Mouse (Mus musculus) neural tube, embryonic 15.5 days (tissue): Measurements from ENCODE around the gene Adgrg3. TPM values are rescaled to one million over a fixed set of nuclear protein-coding genes. Genes with fewer than 3 reads are reported as not detected.

Experiments
- ATAC-seq: fragments of 200-750 bp; cut with Nextera tagmentation; 2 replicates; pipeline ENCODE4 v1.8.0; 2017; ENCODE audit warnings: mild to moderate bottlenecking, moderate TSS enrichment, moderate library complexity; ENCODE audit not compliant: low FRiP score
- H3K27ac ChIP-seq: fragments of 300-500 bp; sonication (generic); replicated peaks from 2 replicates; pipeline ENCODE4 v1.5.1; 2015; ENCODE audit warnings: mild to moderate bottlenecking, inconsistent platforms
- H3K27me3 ChIP-seq: fragments of 300-500 bp; sonication (generic); replicated peaks from 2 replicates; pipeline ENCODE4 v1.6.1; 2015; ENCODE audit warnings: inconsistent platforms
- H3K36me3 ChIP-seq: fragments of 300-500 bp; sonication (generic); 2 replicates; pipeline ENCODE4 v1.6.1; 2015; ENCODE audit warnings: inconsistent platforms
- H3K4me1 ChIP-seq: fragments of 300-500 bp; sonication (generic); 2 replicates; pipeline ENCODE4 v1.6.1; 2015; ENCODE audit warnings: inconsistent platforms
- H3K4me2 ChIP-seq: fragments of 300-500 bp; sonication (generic); 2 replicates; pipeline ENCODE4 v1.6.1; 2015; ENCODE audit warnings: inconsistent platforms, mild to moderate bottlenecking, moderate library complexity
- H3K4me3 ChIP-seq: fragments of 300-500 bp; sonication (generic); replicated peaks from 2 replicates; pipeline ENCODE4 v1.5.1; 2015; ENCODE audit warnings: mild to moderate bottlenecking, inconsistent platforms
- H3K9ac ChIP-seq: fragments of 300-500 bp; sonication (generic); replicated peaks from 2 replicates; pipeline ENCODE4 v1.6.1; 2015; ENCODE audit warnings: mild to moderate bottlenecking, inconsistent platforms
- H3K9me3 ChIP-seq: fragments of 300-500 bp; sonication (generic); replicated peaks from 2 replicates; pipeline ENCODE4 v1.6.1; 2016; ENCODE audit warnings: inconsistent platforms
- WGBS: fragments of 180-500 bp; shearing (Covaris S2); methylation state at CpG from one replicate; pipeline ENCODE4 v1.1.7; 2015; ENCODE audit warnings: mixed read lengths; 5-methylcytosine and 5-hydroxymethylcytosine counted together
- polyA plus RNA-seq: library from polyadenylated mRNA; unstranded; fragments of >200 nt; fragmentation: Nextera tagmentation; extraction: Ambion mirVana; gene quantifications from 2 replicates; pipeline ENCODE4 v1.2.1, GENCODE M21; 2015

The Adgrg3 gene
- polyA plus RNA-seq, 1 experiment from 2014 or later: 0.95 TPM

DNA sequence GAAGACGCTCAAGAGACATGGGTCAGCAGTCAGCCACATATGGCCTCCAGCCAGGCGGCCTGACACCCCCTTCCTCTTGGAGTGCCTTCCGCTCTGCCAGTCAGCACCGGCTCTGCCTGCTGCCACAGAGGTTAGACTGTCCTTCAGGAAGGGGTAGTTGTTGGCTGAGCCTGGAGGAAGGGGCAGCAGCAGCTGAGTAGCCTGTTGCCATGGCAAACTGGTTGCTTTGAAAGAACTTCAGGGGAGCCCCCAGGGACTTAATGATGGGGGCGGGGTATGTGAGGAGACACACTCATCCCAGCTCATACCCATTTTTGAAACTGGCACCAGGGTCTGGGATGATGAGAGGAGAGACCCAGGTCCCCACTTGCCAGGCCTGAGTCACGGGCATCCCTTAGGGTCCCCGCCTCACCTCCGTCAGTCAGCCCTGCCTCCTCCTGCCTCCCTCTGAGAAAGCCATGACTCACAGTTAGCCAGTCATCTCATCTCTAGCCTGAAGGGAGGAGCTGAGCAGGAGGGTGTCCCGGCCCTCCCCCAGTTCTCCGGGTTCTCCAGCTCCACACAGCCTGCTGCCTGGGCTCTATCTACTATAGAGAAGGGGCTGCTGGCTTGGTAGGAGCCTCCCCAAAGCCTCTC is 33.5 kb upstream of the Adgrg3 start:
- Histone ChIP-seq H3K27ac (peak overlapping the region; percentile 69), H3K27me3 (no peaks in the 10 kb centered on the region), H3K4me1 (peaks cover 56% of the 10 kb centered on the region), H3K9me3 (no peaks in the 10 kb centered on the region), H3K36me3 (no peaks in the 10 kb centered on the region), H3K9ac (peak overlapping the region; percentile 38; the same call in 1 of the 2 replicates), H3K4me2 (peak overlapping the region; percentile 40), H3K4me3 (no peak overlapping the region)
- 12% methylated on average over 10 of the region's 10 CpGs for WGBS
- peak; percentile 79 for ATAC-seq

DNA sequence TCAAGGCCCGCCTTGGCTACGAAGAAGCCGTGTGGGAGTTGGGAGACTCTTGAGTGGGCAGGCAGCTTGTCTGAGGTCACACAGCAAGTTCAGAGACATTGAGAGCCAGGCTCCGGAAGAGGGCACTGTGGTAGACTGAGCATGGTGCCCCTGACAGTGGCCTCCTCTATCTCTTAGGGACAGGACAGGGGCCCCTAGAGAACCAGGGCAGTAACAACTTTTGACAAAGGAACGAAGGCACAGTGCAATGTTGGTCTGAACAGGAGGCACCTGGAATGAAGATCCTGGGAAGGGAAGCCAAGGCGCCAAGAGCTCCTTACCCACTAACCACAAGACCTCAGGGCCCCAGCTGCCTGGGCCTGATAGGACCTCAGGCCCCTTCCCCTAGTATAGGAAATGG is 32.5 kb upstream of the Adgrg3 start:
- Histone ChIP-seq H3K4me2 (peak overlapping the region; percentile 40), H3K4me3 (no peak overlapping the region), H3K9me3 (no peaks in the 10 kb centered on the region), H3K4me1 (peaks cover 56% of the 10 kb centered on the region), H3K36me3 (no peaks in the 10 kb centered on the region), H3K27me3 (no peaks in the 10 kb centered on the region), H3K27ac (no peak overlapping the region), H3K9ac (no peak overlapping the region)
- WGBS: 87% methylated on average over 6 of the region's 6 CpGs
- ATAC-seq: no peak

DNA sequence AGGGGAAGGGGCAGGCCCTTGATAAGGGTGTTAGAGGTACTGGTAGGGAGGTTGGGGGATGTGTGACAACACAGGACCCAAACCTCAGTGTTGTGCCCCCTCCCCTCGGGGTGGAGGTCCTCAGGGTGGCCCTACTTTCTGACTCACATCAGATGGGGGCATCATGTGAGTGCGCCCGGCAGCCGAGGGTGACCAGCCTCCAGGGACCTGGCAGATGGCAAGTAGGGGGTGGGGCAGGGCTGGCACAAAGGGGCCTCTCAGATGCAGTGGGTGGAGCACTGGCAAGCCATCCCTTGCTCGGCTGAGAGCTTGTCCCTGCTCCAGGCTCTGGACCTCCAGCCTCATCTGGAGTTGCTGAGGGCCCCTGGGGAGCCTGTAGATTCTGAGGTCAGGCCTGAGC is 30.8 kb upstream of the Adgrg3 start:
- Histone ChIP-seq H3K27me3 (no peaks in the 10 kb centered on the region), H3K4me2 (peak overlapping the region; percentile 26), H3K36me3 (no peaks in the 10 kb centered on the region), H3K9me3 (no peaks in the 10 kb centered on the region), H3K4me1 (peaks cover 60% of the 10 kb centered on the region), H3K27ac (0 out of 2 replicates have a peak overlapping the region, but pooled peaks have one; percentile 37), H3K4me3 (no peak overlapping the region), H3K9ac (no peak overlapping the region)
- WGBS: 23% methylated on average over 5 of the region's 5 CpGs
- no peak for ATAC-seq

DNA sequence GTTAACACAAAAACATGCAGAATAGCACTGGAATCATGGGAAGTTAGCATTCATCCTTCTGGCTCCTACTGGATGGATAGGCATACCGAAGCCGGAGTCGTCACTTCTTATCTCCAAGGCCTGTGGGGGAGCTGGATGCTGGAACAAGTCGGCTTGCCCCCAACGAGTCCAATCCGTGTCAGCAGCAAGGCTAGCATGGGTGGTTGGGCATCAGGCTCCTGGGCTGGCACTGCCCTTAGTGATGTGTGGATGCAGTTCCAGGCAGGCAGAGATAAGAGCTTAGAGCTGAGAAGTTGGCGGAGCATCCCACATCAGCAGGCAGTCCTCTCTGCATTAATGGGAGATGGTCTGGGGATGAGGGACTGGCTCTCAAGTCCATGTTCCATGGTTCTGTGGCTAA is 29.9 kb upstream of the Adgrg3 start:
- Histone ChIP-seq H3K9ac (no peak overlapping the region), H3K36me3 (no peaks in the 10 kb centered on the region), H3K4me3 (no peak overlapping the region), H3K9me3 (no peaks in the 10 kb centered on the region), H3K4me2 (no peak overlapping the region; the same call in 1 of the 2 replicates), H3K27ac (no peak overlapping the region), H3K27me3 (no peaks in the 10 kb centered on the region), H3K4me1 (peaks cover 60% of the 10 kb centered on the region)
- WGBS: 84% methylated on average over 7 of the region's 7 CpGs
- ATAC-seq: no peak

DNA sequence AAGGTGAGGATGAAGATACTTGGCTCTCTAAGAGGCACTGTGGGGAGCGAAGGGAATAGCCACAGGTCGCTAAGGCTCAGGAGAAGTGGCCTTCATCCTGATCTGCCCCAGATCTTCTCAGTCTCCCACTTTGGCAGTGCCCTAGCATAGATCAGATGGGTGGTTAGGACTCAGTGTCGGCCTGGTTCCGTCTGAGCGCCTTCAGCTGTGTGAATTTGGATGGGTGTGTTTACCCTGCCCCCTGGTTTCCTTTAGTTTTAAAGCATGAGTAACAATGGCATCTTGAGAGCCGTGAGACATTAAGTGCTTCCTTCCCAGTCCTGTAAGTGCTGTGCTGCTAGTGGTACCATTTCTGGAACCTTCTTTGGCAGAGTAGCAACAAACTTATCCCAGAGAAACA is 28.9 kb upstream of the Adgrg3 start:
- H3K27ac ChIP-seq: no peak overlapping the region
- H3K9ac ChIP-seq: no peak overlapping the region
- peaks cover 60% of the 10 kb centered on the region for H3K4me1 ChIP-seq
- no peaks in the 10 kb centered on the region for H3K36me3 ChIP-seq
- H3K4me2 ChIP-seq: no peak overlapping the region
- H3K4me3 ChIP-seq: no peak overlapping the region
- 80% methylated on average over 6 of the region's 6 CpGs for WGBS
- no peaks in the 10 kb centered on the region for H3K27me3 ChIP-seq
- no peak for ATAC-seq
- H3K9me3 ChIP-seq: no peaks in the 10 kb centered on the region

DNA sequence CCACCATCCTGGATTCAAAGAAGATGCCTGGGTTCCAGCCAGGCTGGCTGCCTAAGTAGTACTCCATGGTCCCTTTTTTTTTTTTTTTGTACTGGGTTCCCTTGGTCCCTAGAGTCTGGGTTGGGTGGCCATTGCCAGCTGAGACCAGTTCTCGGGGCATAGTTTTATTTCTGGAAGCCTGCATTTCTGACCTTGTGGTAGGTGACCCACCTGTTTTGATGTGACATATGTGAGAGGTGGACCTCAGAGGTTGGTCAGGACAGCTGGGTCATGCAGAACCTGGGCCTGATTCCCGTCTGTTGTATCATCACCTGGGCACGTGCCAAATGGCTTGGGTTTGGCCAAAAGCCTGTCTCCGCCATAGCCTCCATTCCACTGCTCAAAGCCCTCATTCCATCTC is 27.8 kb upstream of the Adgrg3 start:
- H3K9ac ChIP-seq: no peak overlapping the region
- H3K4me2 ChIP-seq: no peak overlapping the region
- peaks cover 60% of the 10 kb centered on the region for H3K4me1 ChIP-seq
- no peak overlapping the region for H3K4me3 ChIP-seq
- no peak for ATAC-seq
- H3K27me3 ChIP-seq: no peaks in the 10 kb centered on the region
- no peak overlapping the region for H3K27ac ChIP-seq
- 85% methylated on average over 4 of the region's 4 CpGs for WGBS
- no peaks in the 10 kb centered on the region for H3K9me3 ChIP-seq
- H3K36me3 ChIP-seq: no peaks in the 10 kb centered on the region

DNA sequence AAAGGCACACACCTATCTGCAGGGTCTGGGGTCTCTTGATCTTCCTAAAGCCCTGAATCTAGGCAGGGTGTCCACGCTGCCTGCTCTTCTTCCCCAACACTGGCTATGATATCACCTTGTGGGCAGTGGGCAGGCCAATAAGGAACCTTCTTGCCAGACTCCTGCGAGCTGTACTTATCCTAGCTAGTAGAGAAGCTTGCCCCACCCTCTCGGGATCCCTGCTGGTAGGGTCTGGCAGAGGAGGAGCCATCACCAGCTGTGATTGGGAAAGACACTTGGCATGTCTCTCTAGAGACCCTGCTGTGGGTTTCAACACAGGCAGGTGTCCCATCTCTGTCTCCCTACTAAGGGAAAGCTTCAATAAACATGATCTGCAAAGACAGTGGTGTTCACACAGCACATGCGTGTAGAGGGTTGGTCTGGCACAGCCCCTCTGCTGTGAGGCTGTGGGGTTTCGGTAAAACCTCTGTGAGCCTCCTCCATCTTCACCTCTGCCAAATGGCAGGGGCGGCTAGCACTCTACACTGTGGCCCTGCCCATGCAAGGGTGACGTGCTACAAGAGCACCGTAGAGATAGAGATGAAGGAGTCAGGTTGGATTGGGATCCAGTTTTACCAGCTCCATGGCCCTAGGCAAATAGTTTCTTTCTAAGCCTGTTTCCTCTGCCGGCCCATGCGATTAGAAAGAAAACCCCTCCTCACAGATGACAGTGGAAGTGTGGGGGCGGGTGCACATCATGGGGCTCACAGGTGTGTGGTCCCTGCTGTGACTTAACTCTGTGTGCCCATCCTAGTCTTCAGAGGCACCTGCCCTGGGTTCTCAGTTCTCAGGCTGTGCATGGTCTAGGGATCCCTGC is 26.7 kb upstream of the Adgrg3 start:
- Histone ChIP-seq H3K4me1 (peaks cover 69% of the 10 kb centered on the region), H3K27ac (0 out of 2 replicates have a peak overlapping the region, but pooled peaks have one; percentile 91), H3K36me3 (no peaks in the 10 kb centered on the region), H3K4me3 (no peak overlapping the region), H3K9me3 (no peaks in the 10 kb centered on the region), H3K4me2 (no peak overlapping the region), H3K9ac (no peak overlapping the region), H3K27me3 (no peaks in the 10 kb centered on the region)
- 73% methylated on average over 11 of the region's 11 CpGs for WGBS
- ATAC-seq: no peak

DNA sequence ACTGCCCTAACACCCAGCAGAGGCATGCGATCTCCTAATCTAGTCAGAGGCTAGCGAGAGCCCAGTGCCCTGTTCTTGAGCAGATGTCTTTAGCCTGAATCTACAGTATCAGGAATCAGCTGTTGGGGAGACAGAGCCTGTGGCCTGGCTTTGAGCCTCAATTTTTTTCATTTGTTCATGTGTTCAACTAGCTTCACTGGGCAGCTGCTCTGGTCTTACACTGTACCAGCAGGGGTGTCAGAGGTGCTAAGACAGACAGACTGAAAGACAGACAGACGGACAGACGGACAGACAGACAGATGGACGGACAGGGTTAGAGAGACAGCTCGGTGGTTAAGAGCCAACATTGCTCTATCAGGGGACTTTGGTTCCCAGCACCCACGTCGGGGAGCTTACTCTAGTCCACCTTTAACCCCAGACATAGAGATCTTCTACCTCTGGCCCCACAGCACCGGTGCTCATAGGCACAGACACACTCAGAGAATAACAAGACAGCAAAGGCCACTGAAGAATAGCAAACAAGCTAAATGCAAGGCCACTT is 26.0 kb upstream of the Adgrg3 start:
- peaks cover 70% of the 10 kb centered on the region for H3K4me1 ChIP-seq
- ATAC-seq: no peak
- H3K9ac ChIP-seq: no peak overlapping the region
- H3K27me3 ChIP-seq: no peaks in the 10 kb centered on the region
- H3K36me3 ChIP-seq: no peaks in the 10 kb centered on the region
- H3K9me3 ChIP-seq: no peaks in the 10 kb centered on the region
- no peak overlapping the region for H3K4me3 ChIP-seq
- no peak overlapping the region for H3K4me2 ChIP-seq
- WGBS: 87% methylated on average over 9 of the region's 9 CpGs
- peak overlapping the region; percentile 91 for H3K27ac ChIP-seq

DNA sequence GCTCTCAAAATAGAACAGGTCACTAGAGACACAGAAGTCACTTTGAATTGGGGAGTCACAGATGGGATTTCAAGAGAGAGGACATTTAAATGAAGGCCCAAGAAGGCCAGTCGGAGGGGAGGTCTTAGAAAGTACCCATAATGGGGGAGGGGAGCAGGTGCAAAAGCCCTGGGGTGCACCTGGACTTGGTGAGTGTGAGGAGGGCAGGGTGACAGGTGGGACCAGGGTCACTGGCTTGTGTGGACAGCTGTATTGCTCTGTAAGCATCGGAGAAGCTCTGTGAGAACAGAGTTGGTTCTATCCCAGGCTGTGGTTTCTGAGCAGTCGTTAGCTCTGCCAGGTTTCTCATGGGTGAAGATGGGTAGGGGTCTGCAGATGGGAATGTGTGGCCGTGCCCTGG is 25.5 kb upstream of the Adgrg3 start:
- Histone ChIP-seq H3K27me3 (no peaks in the 10 kb centered on the region), H3K4me2 (no peak overlapping the region), H3K27ac (peak overlapping the region; percentile 91), H3K36me3 (no peaks in the 10 kb centered on the region), H3K4me1 (peaks cover 70% of the 10 kb centered on the region), H3K4me3 (no peak overlapping the region), H3K9ac (no peak overlapping the region), H3K9me3 (no peaks in the 10 kb centered on the region)
- WGBS: 62% methylated on average over 4 of the region's 4 CpGs
- no peak for ATAC-seq

DNA sequence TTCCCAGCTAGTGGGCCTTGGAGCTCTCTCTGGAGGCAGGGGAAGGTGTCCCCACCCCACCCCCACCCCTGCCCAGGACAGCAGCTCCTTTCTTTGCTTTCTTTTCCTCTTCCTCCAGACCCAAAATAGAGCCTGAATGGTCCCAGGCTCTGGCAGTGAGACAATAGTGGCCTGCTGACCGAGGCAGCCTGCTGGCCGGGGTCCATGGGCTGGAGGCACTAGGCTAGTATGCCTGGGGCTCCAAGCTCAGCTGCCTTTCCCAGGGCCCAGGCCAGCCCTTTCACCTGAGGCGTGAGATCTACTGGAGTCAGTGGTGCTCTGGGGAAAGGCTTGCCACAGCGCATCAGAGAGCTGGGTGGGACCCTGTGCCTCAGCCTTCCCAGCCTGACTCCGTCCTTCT is 25.0 kb upstream of the Adgrg3 start:
- no peak for ATAC-seq
- H3K4me2 ChIP-seq: 0 out of 2 replicates have a peak overlapping the region, but pooled peaks have one; percentile 6
- no peaks in the 10 kb centered on the region for H3K36me3 ChIP-seq
- no peak overlapping the region for H3K9ac ChIP-seq
- no peak overlapping the region for H3K4me3 ChIP-seq
- H3K27me3 ChIP-seq: no peaks in the 10 kb centered on the region
- H3K9me3 ChIP-seq: no peaks in the 10 kb centered on the region
- H3K27ac ChIP-seq: peak overlapping the region; percentile 91
- peaks cover 70% of the 10 kb centered on the region for H3K4me1 ChIP-seq
- WGBS: 24% methylated on average over 5 of the region's 5 CpGs

DNA sequence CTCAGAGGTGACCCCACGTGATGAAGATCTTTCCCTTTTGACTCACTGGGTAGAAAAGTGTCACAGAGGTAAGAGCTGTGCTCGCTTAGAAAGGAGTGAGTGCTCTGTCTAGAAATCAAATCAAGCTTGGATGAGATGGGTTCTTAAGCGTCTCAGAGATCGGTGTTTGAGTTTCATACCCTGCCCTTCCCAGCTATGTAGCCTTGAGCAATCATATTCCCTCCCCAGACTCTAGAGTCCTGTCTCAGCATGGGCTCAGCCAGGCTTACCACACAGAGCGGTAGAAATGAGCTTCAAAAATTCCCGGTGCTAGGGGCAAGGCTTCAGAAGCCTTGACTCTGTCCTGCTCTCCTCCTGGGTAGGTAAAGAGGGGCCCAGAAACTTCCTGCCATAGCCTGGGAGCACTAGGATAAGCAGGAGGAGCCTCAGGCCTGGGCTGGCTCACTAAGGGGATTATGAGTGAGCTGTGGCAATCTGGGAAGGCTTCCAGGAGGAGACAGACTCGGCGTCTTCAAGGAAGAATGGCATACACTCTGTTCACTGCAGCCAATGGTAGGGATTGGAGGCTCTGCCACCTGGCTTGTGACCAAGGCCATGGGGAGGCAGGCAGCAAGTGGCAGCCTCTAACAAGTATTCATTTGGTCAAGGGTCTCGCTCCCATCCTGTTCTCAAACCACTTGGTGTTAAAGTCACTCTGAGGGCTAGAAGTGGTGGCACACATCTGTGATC is 24.3 kb upstream of the Adgrg3 start:
- Histone ChIP-seq H3K9ac (no peak overlapping the region), H3K4me3 (no peak overlapping the region), H3K36me3 (no peaks in the 10 kb centered on the region), H3K27ac (peak overlapping the region; percentile 91), H3K4me1 (peaks cover 75% of the 10 kb centered on the region), H3K27me3 (no peaks in the 10 kb centered on the region), H3K4me2 (peak overlapping the region; percentile 61), H3K9me3 (no peaks in the 10 kb centered on the region)
- no peak for ATAC-seq
- WGBS: 59% methylated on average over 9 of the region's 9 CpGs
